Mouse (Mus musculus) lung, adult 2 months (tissue): ENCODE data around the gene Nav2. TPM values are rescaled to one million over a fixed set of nuclear protein-coding genes. Genes with fewer than 3 reads are reported as not detected.

Source experiments
- DNase-seq: peaks from one replicate; pipeline ENCODE4 v3.0.0; 2022
- H3K4me1 ChIP-seq: fragments of 200-500 bp; 2 replicates; pipeline ENCODE4 v1.6.1; 2011; ENCODE audit warnings: low read length; ENCODE audit not compliant: control insufficient read depth, insufficient read depth
- H3K4me3 ChIP-seq: fragments of 200-500 bp; replicated peaks from 2 replicates; pipeline ENCODE3; 2011; ENCODE audit warnings: low read depth, mild to moderate bottlenecking, control low read depth, low read length; ENCODE audit errors: extremely low read depth
- CTCF ChIP-seq: fragments of 200-500 bp; IDR thresholded peaks from 2 replicates; pipeline ENCODE4 v1.5.1; 2011; ENCODE audit warnings: mild to moderate bottlenecking, low read length, control low read depth; ENCODE audit not compliant: insufficient read depth
- POLR2A ChIP-seq: fragments of 200-500 bp; IDR thresholded peaks from 2 replicates; pipeline ENCODE4 v1.6.1; 2011; ENCODE audit warnings: low read depth, mild to moderate bottlenecking, control low read depth, low read length, borderline replicate concordance; ENCODE audit errors: extremely low read depth
- WGBS: fragments of 180-500 bp; shearing (Covaris S2); methylation state at CpG from one replicate; pipeline ENCODE4 v1.1.7; 2018; 5-methylcytosine and 5-hydroxymethylcytosine counted together
- polyA plus RNA-seq: library from polyadenylated mRNA; depleted of rRNA; stranded (reverse); fragments of >200 nt; gene quantifications from 2 replicates; pipeline ENCODE4 v1.2.3, GENCODE M21; 2012

The Nav2 gene
- polyA plus RNA-seq, 1 experiment = 33.9 TPM

DNA sequence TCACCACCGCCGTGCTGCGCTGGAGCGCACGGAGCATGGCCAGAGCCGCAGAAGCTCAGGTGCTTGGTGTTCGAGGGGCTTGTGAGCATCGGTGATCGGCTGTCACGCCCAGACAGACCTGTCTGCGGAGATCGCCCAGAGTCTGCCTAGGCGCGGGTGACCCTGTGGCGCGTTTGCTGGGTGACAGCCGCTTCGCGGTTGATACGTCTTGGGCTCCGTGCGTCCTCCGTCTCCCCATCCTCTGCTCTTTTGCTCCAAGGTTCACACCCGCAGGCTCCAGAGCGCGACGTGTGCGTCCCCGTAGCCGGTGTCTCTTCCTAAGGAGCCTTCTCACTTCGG lies 337.7 kb downstream of the Nav2 start:
- peak overlapping the region; percentile 78 for H3K4me3 ChIP-seq
- H3K4me1 ChIP-seq = peaks cover 11% of the 10 kb centered on the region; the same call in 1 of the 2 replicates
- under 1% methylated on average over 31 of the region's 31 CpGs for WGBS
- TF ChIP-seq POLR2A = no peak; the same call in 1 of the 2 replicates
- no peak for TF ChIP-seq CTCF
- DNase-seq = no peak

DNA sequence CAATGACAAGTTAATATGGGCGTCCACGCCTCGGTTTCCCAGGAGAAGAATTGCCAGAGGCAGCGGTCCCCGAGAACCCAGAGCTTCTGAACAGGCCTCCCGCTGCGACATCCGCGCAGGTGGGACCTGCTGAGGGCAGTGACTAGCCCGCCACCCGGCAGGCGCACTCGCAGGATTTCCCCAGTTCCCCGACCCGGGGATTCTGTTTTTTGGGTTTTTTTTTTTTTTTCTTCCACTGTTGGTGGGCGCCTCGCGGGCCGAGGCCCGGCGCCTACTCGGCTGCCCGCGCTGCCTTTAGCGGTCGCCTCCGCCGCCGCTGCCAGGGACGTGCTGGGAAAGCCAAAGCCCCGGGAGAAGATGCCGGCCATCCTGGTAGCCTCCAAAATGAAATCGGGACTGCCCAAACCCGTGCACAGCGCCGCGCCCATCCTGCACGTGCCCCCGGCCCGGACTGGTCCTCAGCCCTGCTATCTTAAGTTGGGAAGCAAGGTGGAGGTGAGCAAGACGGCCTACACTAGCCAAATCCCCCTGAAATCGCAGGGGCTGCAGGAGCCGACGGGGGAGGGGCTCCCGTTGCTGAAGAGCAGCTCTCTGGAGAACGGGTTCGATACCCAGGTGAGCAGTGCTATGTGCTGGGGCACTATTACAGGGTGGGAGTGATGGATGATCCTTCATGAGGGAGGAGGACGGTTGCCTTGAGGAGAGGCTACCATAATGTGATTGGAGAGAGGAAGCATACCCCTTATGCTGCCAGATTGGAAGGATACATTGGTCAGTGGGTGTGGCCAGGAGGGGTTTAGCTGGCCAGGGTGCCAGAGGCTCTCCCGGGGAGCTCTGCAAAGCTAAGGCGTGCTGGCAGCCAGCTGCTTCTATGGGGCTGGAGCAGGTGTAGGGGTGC lies 338.3 kb downstream of the Nav2 start:
- no peak for DNase-seq
- TF ChIP-seq POLR2A = no peak
- no peak for TF ChIP-seq CTCF
- Histone ChIP-seq H3K4me3 (peak overlapping the region; percentile 78), H3K4me1 (peaks cover 11% of the 10 kb centered on the region; the same call in 1 of the 2 replicates)
- WGBS = 3% methylated on average over 50 of the region's 50 CpGs

DNA sequence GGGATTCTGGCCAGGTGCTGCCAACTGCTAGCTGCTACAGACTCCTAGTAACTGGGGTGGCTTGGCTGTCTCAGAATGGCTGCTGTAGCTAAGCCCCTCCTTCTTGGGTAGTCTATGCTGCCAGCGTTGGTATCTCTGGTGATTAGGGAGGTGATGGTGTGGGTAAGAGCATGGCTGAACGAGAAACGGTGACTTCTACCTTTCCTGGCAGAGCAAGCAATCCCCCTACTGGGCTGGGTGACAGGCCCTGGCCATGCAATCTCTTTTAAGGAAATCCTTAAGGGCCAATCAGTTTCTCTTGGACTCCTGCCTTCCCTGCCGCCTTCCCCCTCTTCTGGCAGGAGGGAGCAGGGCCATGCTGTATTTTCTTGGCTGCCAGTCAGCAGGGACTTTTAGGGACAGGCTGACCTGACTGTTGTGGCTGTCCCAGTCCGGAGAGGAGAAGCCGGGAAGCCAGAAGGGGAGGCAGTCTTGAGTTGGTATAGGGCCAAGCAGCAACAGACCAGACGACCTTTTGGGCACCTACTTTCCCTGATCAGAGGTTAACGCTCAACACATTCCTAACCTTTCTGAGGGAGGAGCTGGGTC lies 339.3 kb downstream of the Nav2 start:
- TF ChIP-seq CTCF (no peak), POLR2A (no peak)
- H3K4me3 ChIP-seq = peak overlapping the region; percentile 56
- peak; percentile 67 for DNase-seq
- 18% methylated on average over 8 of the region's 8 CpGs for WGBS
- peaks cover 11% of the 10 kb centered on the region; the same call in 1 of the 2 replicates for H3K4me1 ChIP-seq

DNA sequence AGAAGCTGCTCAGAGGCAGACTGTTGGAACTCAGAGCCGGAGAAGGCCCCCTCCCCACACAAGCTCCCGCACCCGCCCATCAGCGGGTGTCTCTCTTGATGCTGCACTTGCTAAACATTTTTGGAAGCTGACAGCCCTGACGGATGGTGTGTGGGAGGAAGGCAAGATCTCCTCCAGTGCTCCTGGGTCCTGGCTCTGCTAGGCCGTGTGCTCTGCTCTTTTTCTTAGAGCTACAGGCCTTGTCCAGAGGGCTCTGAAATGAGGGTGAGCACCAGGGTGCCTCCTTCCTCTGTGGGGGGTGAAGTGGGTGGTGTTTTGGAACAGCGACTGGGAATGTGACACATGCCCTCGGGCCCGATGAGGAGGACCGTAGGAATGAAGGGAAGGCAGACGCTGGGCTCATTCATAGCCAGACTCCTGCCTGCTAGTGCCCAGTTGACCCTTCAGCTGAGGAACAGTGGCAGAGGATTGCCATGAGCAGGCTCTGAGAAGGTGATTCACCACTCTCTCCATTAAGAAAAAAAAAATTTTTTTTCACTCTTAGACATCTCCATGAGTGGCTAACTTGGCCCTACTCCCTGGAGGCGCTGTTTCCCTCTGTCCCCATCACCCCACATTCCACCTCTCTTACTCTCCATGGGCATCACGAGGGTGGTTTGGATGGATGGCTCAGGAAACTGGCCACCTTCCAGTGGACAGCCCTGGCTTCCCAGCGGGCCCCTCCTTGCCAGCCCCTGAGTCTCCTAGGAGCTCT lies 340.0 kb downstream of the Nav2 start:
- Histone ChIP-seq H3K4me1 (peaks cover 11% of the 10 kb centered on the region; the same call in 1 of the 2 replicates), H3K4me3 (peak overlapping the region; percentile 3)
- 26% methylated on average over 14 of the region's 14 CpGs for WGBS
- TF ChIP-seq CTCF (no peak), POLR2A (no peak)
- no peak for DNase-seq

DNA sequence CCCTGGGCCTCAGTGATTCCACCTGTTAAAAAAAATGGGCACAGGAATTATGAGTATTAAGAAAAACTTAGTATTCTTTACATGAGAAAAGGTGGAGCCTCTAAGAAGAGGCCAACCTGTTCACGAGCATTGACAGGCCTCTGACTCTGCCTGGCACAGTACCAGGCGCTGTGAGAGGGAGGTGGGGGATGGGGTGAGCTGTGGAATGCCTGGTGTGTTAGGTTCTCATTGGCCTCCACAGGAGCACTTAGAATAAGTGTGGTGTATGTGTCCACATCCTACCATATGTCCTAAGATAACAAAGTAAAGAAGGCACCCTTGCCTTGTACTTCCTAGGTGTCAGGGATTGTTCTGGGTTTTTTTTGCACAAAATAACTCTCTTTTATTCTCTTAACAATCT lies 340.9 kb downstream of the Nav2 start:
- no peak overlapping the region for H3K4me3 ChIP-seq
- no peak for TF ChIP-seq POLR2A
- no peak for TF ChIP-seq CTCF
- WGBS = 66% methylated on average over 2 of the region's 2 CpGs
- H3K4me1 ChIP-seq = peaks cover 11% of the 10 kb centered on the region; the same call in 1 of the 2 replicates
- no peak for DNase-seq

DNA sequence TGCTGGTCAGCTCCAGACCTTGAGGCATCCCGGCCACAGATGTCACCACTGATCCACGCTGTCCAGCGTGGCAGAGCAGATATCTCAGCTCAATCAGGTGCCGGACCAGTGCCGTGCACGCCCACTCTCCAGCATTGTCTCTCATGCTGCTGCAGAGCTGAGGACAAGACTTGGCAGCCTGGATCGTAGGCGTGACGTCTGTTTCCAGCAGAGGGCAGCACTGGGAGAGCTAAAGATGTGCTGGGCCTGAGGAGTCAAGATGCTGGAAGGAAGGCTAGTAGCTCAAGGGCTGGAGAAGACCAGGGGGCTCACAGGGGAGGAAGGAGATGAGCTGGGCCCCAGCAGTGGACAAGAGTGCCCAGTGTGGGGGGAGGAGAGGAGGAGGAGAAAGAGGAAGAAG lies 341.5 kb downstream of the Nav2 start:
- TF ChIP-seq POLR2A = 0 out of 2 replicates have a peak, but pooled peaks have one; percentile 16
- TF ChIP-seq CTCF = peak; percentile 96
- Histone ChIP-seq H3K4me1 (peaks cover 11% of the 10 kb centered on the region; the same call in 1 of the 2 replicates), H3K4me3 (no peak overlapping the region)
- 5% methylated on average over 9 of the region's 9 CpGs for WGBS
- peak; percentile 76 for DNase-seq

DNA sequence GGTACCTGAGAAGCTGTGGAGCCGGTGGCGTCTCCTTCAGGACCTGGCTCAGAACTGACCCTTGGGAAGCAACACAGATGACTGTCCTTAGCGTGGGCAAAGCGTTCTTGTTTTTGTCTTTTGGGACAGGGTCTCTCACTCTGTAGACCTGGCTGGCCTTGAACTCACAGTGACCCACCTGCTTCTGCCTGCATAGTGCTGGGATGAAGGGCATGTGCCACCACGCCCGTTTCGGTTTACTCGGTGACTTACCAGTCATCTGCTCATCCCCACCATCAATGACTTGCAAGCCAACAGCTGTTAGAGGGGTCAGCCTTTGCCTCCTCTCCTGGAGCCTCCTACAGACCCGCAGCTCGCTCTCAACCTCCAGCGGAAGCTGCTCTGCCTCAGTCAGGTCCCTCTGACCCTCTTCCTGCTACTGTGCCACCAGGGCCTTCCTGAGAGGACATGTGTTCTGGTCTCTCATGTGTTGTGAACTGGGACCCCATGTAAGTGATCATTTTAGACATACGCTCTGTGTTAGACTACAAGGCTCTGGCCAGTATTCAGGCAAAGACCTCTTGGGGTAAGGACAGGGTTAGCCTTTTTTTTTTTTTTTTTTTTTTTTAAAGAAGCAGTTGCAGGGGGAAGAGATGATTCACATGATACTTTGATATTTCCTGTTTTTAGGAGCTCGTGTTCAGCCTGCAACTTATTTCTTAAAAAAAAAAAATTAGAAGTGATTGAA lies 342.2 kb downstream of the Nav2 start:
- TF ChIP-seq CTCF (no peak), POLR2A (no peak)
- WGBS = 88% methylated on average over 13 of the region's 13 CpGs
- H3K4me1 ChIP-seq = peaks cover 6% of the 10 kb centered on the region; the same call in 1 of the 2 replicates
- DNase-seq = no peak
- no peak overlapping the region for H3K4me3 ChIP-seq

DNA sequence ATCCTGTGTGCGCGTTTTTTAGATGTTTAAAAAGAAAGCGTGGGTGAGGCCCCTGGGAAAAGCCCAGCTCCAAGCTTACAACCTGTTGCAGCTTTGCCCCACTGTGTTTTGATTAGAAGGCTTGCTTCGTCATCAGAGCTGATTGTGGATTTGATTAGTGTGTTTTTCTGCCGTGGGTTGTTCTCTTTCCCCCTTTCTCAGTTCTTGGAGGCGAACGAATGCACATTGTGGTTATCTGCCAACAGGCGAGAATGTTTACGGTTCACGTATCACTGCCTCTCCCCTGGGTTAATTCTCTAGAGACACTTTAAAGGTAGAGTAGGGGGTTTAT lies 342.8 kb downstream of the Nav2 start:
- Histone ChIP-seq H3K4me1 (peaks cover 6% of the 10 kb centered on the region; the same call in 1 of the 2 replicates), H3K4me3 (no peak overlapping the region)
- no peak for DNase-seq
- TF ChIP-seq POLR2A (no peak), CTCF (no peak)
- 64% methylated on average over 10 of the region's 10 CpGs for WGBS

DNA sequence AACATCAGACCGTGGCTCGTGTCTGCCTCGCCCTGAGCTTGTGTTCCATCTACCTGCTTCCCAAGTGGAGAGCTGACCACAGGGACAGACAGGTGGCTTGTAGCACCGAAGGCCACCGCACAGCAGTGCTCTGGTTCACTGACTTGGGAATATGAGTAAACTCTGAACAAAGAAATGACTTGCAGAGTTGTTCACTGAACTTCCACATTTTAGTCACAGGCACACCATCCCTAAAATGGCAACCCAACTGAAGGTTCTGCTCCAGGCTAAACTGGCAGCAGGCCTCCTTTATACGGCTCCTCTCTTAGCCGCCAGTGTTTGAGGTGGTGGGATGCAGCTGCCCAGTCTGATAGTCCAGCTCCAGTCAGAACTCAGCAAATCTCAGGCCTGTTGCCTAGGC lies 343.9 kb downstream of the Nav2 start:
- peaks cover 7% of the 10 kb centered on the region; the same call in 1 of the 2 replicates for H3K4me1 ChIP-seq
- 90% methylated on average over 7 of the region's 7 CpGs for WGBS
- H3K4me3 ChIP-seq = no peak overlapping the region
- DNase-seq = no peak
- TF ChIP-seq CTCF (no peak), POLR2A (no peak)
